Mouse (Mus musculus) left cerebral cortex, postnatal 36 days (tissue): ENCODE measurements at regions not wholly inside any gene's neighbourhood (a gene's known extent, or its start where the extent isn't known, plus 50 kb on each side); places are given as distances from the start of the nearest gene placed in this dataset.

ENCODE experiments used
- DNase-seq, 2 experiments: peaks; one replicate each; pipeline ENCODE4 v3.0.0; 2021 to 2022; ENCODE audit warnings: low spot score in 2 of 2, mixed read lengths in 1 of 2
- intact Hi-C: fragments of 180-260 bp; cut with DNase I; formaldehyde crosslinking; loops from one replicate; pipeline ENCODE4 v1.15.1; 2025

GRCm38 (mm10) chr11:7530482-7531148 lies 316.9 kb upstream of the Igfbp3 start:
- intact Hi-C loops = no loop called here
- no peak for DNase-seq

DNA sequence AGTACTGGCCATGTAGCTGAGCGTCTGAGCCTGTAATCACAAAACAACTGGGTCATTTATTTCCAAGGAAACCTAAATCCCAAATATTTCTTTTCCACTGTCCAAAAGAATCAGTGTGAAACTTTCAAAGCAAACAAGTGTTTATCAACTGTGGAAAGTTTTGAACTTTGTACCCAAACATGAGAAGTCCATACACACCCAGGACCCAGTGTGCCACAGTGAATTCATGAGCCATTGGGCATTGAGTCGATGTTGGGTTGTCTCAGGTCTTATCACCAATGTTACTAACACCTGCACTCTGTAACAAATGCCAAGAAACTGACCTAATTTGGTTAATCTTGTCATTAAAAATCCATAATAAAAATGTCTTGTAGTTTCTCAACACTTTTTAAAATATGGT lies 305.8 kb upstream of the Igfbp3 start:
- intact Hi-C loops = no loop called here
- no peak for DNase-seq

- intact Hi-C loops = no loop called here
- DNase-seq = no peak
These were observed 295.1 kb upstream of the Igfbp3 start for GRCm38 (mm10) chr11:7508861-7509260.

GRCm38 (mm10) chr11:7506421-7506945 lies 292.8 kb upstream of the Igfbp3 start:
- no peak for DNase-seq
- intact Hi-C loops = no loop called here

- intact Hi-C loops = no loop called here
These were observed 291.1 kb upstream of the Igfbp3 start for GRCm38 (mm10) chr11:7504651-7505321.

GRCm38 (mm10) chr11:7502679-7503078 lies 289.0 kb upstream of the Igfbp3 start:
- no peak for DNase-seq
- intact Hi-C loops = no loop called here

More at GRCm38 (mm10) chr11:7504651-7505321, 291.1 kb upstream of the Igfbp3 start:
- no peak for DNase-seq

DNA sequence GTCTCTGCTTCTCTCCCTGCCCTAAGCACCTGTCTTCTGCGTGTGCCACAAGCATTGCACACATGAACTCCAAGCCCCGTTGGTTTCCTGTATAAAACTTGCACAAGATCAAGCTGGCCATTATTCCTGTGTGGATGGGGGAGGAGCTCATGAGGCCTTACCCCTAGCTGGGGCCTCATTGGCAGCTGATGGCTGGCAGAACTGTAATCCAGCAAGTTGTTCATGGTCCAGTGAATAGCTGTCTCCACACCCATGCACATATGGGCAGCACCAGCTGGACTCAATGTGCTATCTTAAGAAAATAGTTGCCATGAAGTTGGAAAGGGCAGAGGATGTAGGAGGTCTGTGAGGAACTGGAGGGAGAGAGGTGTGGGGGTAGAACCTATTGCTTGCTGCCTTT lies 288.3 kb upstream of the Igfbp3 start:
- intact Hi-C loops = no loop called here
- no peak for DNase-seq

- intact Hi-C loops = no loop called here
- DNase-seq = no peak
These were observed 284.1 kb upstream of the Igfbp3 start for GRCm38 (mm10) chr11:7497803-7498202.

DNA sequence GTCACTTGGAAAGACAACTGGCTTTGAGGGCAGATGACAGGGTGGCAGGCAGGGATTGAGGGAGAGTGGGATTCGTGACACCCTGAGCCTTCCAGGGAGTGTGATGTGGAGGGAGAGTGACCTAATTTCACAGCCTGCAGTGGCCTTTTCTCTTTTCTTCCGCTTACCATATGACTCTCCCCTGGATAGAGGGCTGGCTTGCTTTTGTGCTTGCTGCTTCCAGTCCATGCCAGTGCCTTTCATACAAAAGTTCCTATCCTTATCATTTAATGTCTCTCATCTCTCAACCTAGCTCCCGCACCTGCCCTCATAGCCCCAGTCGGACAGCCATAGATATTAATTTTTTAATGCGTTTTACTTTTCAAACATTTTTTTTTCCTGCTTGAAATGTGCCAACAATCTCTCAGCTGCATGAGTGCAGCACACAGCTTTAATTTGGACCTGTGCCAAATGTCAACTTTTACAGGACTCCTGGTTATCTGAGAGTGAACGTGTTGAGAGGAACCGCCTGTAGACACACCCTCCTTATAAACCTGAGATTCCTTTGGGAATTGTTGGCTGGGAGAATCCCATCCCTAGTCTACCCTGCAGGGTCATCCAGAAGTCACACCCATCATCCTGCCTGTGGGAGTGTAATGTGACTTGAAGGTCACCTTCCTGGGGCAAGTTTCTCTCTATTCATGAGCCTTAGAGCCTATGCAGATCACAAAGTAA lies 260.3 kb upstream of the Igfbp3 start:
- DNase-seq = no peak
- intact Hi-C loops = loop anchor here (2.0 kb wide), 1 partner anchor 43 kb away; no protein-coding TSS in a partner anchor

DNA sequence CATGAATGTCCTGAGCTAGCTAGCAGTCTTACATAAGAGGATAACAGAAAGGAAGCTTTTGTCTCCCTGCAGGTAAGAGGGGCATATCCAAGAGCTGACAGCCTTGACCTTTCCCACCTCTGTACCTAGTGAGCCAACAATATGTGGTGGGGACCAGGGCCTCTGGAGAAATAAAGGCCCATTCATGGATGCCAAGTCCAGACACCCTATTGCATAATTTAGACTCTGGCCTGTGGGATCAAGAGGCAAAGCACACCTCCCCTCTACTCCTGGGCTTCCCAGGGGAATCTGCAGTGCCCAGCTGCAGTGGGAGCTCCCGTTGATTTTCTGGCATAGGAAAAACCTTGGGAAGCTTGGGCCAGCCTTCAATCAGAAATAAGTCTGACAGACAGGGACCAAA lies 251.8 kb upstream of the Igfbp3 start:
- DNase-seq = no peak
- intact Hi-C loops = no loop called here

DNA sequence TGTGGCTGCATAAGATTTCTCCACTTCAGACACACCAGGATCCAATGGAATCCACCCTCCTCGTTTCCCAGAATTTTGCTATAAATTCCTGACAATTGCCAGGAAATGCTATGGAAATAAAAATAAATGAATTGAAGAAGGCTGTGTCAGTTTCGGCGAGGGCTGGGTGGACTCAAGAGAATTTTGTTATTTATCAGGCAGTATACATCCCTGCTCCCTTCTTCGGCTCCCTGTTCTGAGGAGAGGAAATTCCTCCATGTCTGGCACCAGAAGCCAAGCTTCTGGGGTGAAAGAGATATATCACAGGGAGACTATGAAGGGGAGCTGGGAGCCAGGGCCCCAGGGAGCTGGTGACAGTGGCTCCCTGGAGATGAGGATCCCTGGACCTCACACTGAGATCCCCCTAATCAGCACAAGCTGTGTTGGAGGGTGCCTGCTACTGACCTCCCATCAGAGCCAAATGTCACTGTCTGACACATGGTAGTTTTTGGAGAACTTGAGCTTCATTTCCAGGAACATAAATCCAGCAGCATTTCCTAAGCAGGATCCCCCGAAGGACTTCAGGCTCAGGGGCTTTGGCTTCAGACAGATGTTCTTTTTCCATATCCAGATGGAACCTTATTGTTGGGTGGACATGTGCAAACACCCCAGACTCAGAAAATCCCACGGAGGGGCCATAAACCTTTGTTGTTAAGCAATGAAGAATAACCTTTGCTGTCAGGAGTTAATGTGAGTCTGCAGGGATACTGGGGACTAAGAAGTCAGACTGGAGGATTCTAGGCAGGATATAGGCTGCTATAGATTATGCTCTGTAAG lies 248.4 kb upstream of the Igfbp3 start:
- no peak for DNase-seq
- intact Hi-C loops = no loop called here

- intact Hi-C loops = no loop called here
- DNase-seq = no peak
These were observed 238.0 kb upstream of the Igfbp3 start for GRCm38 (mm10) chr11:7451756-7452155.

DNA sequence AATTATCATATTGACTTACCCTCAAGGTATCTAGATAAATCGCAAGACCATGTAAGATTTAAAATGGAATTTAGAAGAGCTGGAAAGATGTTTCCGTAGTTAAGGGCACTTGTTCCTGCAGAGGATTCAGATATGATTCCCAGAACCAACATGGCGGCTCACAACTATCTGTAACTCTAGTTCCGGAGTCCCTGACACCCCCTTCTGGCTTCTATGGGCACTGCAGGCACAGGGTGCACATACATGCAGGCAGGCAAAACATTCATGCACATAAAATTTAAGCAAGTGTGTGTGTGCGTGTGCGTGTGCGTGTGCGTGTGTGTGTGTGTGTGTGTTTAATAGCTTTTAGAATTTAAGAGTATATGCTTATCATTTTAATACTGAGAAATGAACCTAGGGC lies 230.8 kb upstream of the Igfbp3 start:
- DNase-seq = no peak
- intact Hi-C loops = no loop called here

DNA sequence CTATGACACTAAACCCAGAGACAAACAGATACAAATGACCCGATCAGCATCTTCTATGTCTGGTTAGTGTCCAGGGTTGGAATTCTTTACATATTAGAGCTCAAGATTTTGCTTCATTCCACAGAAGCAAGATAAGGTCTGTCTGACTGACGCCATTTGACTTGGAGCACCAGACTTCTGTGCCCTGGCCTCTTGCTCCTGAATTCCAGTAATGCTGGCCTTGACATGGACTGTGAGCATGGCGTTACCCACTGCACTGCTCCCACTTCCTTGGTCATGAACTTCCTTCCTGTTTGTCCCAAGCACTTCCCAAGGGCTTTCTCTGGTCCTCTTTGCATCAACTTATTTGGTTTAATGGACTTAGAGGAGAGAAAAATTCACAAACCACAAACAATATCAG lies 225.6 kb upstream of the Igfbp3 start:
- no peak for DNase-seq
- intact Hi-C loops = no loop called here

- DNase-seq = no peak
- intact Hi-C loops = no loop called here
These were observed 220.9 kb upstream of the Igfbp3 start for GRCm38 (mm10) chr11:7434591-7434990.

DNA sequence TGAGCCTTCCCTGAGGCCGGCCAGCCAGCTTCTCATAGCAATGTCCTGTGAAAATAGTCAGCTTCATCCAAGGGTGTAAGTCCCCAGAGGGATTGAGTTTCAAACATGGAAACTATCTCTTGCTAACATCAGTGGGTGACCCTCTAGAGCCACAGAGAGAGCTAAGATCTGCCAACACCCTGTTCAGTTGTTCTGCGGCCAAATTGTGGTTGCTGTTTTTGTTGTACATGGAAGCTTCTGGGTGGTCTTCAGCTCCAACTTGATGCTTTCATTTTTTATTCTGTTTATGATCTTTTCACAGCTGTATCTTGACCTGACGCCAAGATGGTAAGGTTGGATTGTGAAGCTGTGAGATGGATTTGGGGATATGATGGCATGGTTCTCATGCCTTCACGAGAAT lies 214.0 kb upstream of the Igfbp3 start:
- no peak for DNase-seq
- intact Hi-C loops = no loop called here

- no peak for DNase-seq
- intact Hi-C loops = no loop called here
These were observed 211.5 kb upstream of the Igfbp3 start for GRCm38 (mm10) chr11:7425233-7425632.

GRCm38 (mm10) chr11:7424082-7424471 lies 210.4 kb upstream of the Igfbp3 start:
- no peak for DNase-seq
- intact Hi-C loops = no loop called here

GRCm38 (mm10) chr11:7423276-7424081 lies 209.8 kb upstream of the Igfbp3 start:
- intact Hi-C loops = no loop called here
- DNase-seq = peak in 1 of 2 experiments; percentile 3
